Mouse (Mus musculus): ENCODE measurements around the gene Hao1. TPM values are rescaled to one million over a fixed set of nuclear protein-coding genes. Genes with fewer than 3 reads are reported as not detected.
A peak's percentile ranks its signal among the peaks of the same experiment; 100 is the strongest.

Gene Hao1
- total RNA-seq, 2 experiments from 2014 or later = not detected

- ATAC-seq (ENCODE audit: poor library complexity, severe bottlenecking) = no peak
These were observed 73.0 kb downstream of the Hao1 start for GRCm38 (mm10) chr2:134481174-134481573.

- ATAC-seq (ENCODE audit: poor library complexity, severe bottlenecking) = no peak
These were observed 89.0 kb downstream of the Hao1 start for GRCm38 (mm10) chr2:134465132-134465531.

GRCm38 (mm10) chr2:134462321-134462720 is 91.8 kb downstream of the Hao1 start:
- no peak for ATAC-seq (ENCODE audit: poor library complexity, severe bottlenecking)

GRCm38 (mm10) chr2:134460831-134461230 is 93.3 kb downstream of the Hao1 start:
- ATAC-seq (ENCODE audit: poor library complexity, severe bottlenecking) = peak; percentile 10; the same call in 1 of the 2 replicates

GRCm38 (mm10) chr2:134456065-134456505 is 98.1 kb downstream of the Hao1 start:
- no peak for ATAC-seq (ENCODE audit: poor library complexity, severe bottlenecking)

GRCm38 (mm10) chr2:134452748-134453147 is 101.4 kb downstream of the Hao1 start:
- ATAC-seq (ENCODE audit: poor library complexity, severe bottlenecking) = no peak

- ATAC-seq (ENCODE audit: poor library complexity, severe bottlenecking) = no peak
These were observed 103.2 kb downstream of the Hao1 start for GRCm38 (mm10) chr2:134450976-134451375.

Other genes starting within 250 kb of the Hao1 start
- 34.7 and 41.9 TPM in 2 replicates for gene Tmx4, start 89.8 kb upstream of the Hao1 start, total RNA-seq (2015)
- 50.3 and 56.3 TPM in 2 replicates for gene Tmx4, start 89.8 kb upstream of the Hao1 start, total RNA-seq (2017)
- 39.4 and 40.0 TPM in 2 replicates for gene Plcb1, start 231.7 kb upstream of the Hao1 start, total RNA-seq (2015)
- 37.3 and 47.6 TPM in 2 replicates for gene Plcb1, start 231.7 kb upstream of the Hao1 start, total RNA-seq (2017)

Data from megakaryocyte, adult 5-6 weeks (primary cell).